Mouse (Mus musculus) ES-E14 (cell line): ENCODE measurements at regions not wholly inside any gene's neighbourhood (a gene's known extent, or its start where the extent isn't known, plus 50 kb on each side); places are given as distances from the start of the nearest gene placed in this dataset.

ENCODE experiments used
- DNase-seq: peaks from one replicate; pipeline ENCODE4 v3.0.0-alpha.2; 2013; ENCODE audit warnings: low read depth, low spot score
- H3K27ac ChIP-seq: 2 replicates; pipeline ENCODE4 v1.5.1; 2012; ENCODE audit warnings: low read depth, mild to moderate bottlenecking, low read length, moderate library complexity, mixed read lengths; ENCODE audit not compliant: poor library complexity, insufficient read depth, severe bottlenecking
- H3K36me3 ChIP-seq: 2 replicates; pipeline ENCODE4 v1.6.1; 2012; ENCODE audit warnings: mild to moderate bottlenecking, low read length, moderate library complexity, mixed read lengths; ENCODE audit not compliant: control insufficient read depth, poor library complexity, insufficient read depth, severe bottlenecking
- H3K4me1 ChIP-seq, 2 experiments: fragments of 150-350 bp in 1 of 2; sonication (generic) in 1 of 2; 2 replicates each; pipeline ENCODE4 v1.6.1; 2012; ENCODE audit warnings: low read length in 2 of 2, mild to moderate bottlenecking in 1 of 2, mixed read lengths in 1 of 2; ENCODE audit not compliant: control insufficient read depth in 2 of 2, insufficient read depth in 2 of 2, poor library complexity in 1 of 2
- H3K4me3 ChIP-seq, 2 experiments: fragments of 150-350 bp in 1 of 2; sonication (generic) in 1 of 2; 2 replicates each; pipeline ENCODE4 v1.5.1; 2012; ENCODE audit warnings: low read length in 2 of 2, low read depth in 1 of 2, mild to moderate bottlenecking in 1 of 2, mixed read lengths in 1 of 2; ENCODE audit not compliant: insufficient read depth in 1 of 2, poor library complexity in 1 of 2, severe bottlenecking in 1 of 2
- H3K9ac ChIP-seq: 2 replicates; pipeline ENCODE4 v1.6.1; 2012; ENCODE audit warnings: low read depth, mild to moderate bottlenecking, low read length, mixed read lengths; ENCODE audit not compliant: poor library complexity, insufficient read depth, severe bottlenecking
- H3K9me3 ChIP-seq: fragments of 150-350 bp; sonication (generic); 2 replicates; pipeline ENCODE4 v1.6.1; 2012; ENCODE audit warnings: low read depth, mild to moderate bottlenecking, low read length; ENCODE audit not compliant: control insufficient read depth, insufficient read depth
- CHD2 ChIP-seq: IDR thresholded peaks from 2 replicates; pipeline ENCODE4 v1.6.1; 2014; ENCODE audit warnings: mild to moderate bottlenecking, low read depth, low read length, inconsistent platforms
- HCFC1 ChIP-seq: IDR thresholded peaks from 2 replicates; pipeline ENCODE4 v1.6.1; 2012; ENCODE audit warnings: low read length, inconsistent platforms, borderline replicate concordance; ENCODE audit not compliant: insufficient read depth
- MAFK ChIP-seq: IDR thresholded peaks from 2 replicates; pipeline ENCODE4 v1.6.1; 2014; ENCODE audit warnings: mild to moderate bottlenecking, low read depth, low read length, inconsistent platforms; ENCODE audit not compliant: insufficient read depth
- ZC3H11A ChIP-seq: IDR thresholded peaks from 2 replicates; pipeline ENCODE4 v1.6.1; 2012; ENCODE audit warnings: low read depth, mild to moderate bottlenecking, inconsistent platforms, low read length, borderline replicate concordance
- ZNF384 ChIP-seq: IDR thresholded peaks from 2 replicates; pipeline ENCODE4 v1.6.1; 2012; ENCODE audit warnings: low read depth, low read length, inconsistent platforms
- in situ Hi-C, 2 experiments: fragments of 600-800 bp; cut with MboI; formaldehyde crosslinking; loops; one replicate each; pipeline ENCODE4 v1.15.1; 2025; ENCODE audit warnings: low sequenced_read_pairs in 2 of 2, inconsistent platforms in 1 of 2; ENCODE audit not compliant: unreplicated experiment in 2 of 2

DNA sequence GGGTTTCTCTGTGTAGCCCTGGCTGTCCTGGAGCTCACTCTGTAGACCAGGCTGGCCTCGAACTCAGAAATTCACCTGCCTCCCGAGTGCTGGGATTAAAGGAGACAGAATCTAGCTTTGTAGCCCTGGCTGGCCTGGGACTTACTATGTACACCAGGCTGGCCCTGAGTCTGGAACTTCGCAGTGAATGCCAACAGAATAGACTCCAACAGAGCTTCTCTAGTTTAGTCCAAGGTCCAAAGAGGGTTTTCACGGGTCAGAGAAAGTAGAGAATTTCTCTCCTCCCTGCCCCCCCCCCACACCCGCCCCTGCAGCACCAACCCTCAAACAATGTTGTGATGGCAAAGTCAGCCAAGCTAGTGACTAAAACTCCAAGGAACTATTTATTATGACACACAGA, 58.1 kb upstream of the Osbpl8 start:
- no peak overlapping the region for H3K9ac ChIP-seq
- H3K27ac ChIP-seq: no peak overlapping the region
- no peak for DNase-seq
- no peak overlapping the region for H3K4me3 ChIP-seq
- H3K4me1 ChIP-seq: peaks cover 0 to 4% of the 10 kb centered on the region in 2 experiments; a peak in 1 of 4 replicates
- no peak for TF ChIP-seq HCFC1
- no peak for TF ChIP-seq ZC3H11A
- no peak for TF ChIP-seq MAFK
- no peak for TF ChIP-seq ZNF384
- no peak for TF ChIP-seq CHD2
- H3K9me3 ChIP-seq: no peaks in the 10 kb centered on the region
- no peaks in the 10 kb centered on the region for H3K36me3 ChIP-seq
- in situ Hi-C loops: loop anchor here in 1 of 2 experiments (10.0 kb wide), 2 partner anchors 132 to 312 kb away; no protein-coding TSS in a partner anchor

DNA sequence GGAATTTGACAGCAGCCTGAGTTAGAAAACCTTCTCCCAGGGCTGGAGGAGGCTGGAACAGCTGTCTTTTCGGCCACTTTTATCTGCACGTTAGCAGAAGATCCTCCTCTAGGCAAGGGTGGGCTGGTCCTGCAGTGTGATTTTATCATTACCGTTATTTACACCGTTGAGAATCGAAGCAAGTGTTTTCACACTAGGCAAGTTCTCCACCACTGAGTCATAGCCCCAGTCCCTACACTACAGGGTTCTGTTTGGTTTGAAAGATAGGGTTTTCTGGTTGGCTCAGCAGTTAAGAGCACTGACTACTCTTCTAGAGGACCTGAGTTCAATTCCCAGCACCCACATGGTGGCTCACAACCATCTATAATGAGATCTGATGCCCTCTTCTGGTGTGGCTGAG, 58.9 kb upstream of the Osbpl8 start:
- H3K27ac ChIP-seq: no peak overlapping the region
- TF ChIP-seq CHD2: no peak
- TF ChIP-seq HCFC1: no peak
- TF ChIP-seq MAFK: no peak
- no peak for TF ChIP-seq ZC3H11A
- TF ChIP-seq ZNF384: no peak
- H3K9me3 ChIP-seq: no peaks in the 10 kb centered on the region
- DNase-seq: no peak
- peaks cover 0 to 4% of the 10 kb centered on the region in 2 experiments; a peak in 1 of 4 replicates for H3K4me1 ChIP-seq
- in situ Hi-C loops: loop anchor here in 1 of 2 experiments (10.0 kb wide), 2 partner anchors 131 to 311 kb away; no protein-coding TSS in a partner anchor
- no peak overlapping the region for H3K9ac ChIP-seq
- H3K36me3 ChIP-seq: no peaks in the 10 kb centered on the region
- no peak overlapping the region for H3K4me3 ChIP-seq

DNA sequence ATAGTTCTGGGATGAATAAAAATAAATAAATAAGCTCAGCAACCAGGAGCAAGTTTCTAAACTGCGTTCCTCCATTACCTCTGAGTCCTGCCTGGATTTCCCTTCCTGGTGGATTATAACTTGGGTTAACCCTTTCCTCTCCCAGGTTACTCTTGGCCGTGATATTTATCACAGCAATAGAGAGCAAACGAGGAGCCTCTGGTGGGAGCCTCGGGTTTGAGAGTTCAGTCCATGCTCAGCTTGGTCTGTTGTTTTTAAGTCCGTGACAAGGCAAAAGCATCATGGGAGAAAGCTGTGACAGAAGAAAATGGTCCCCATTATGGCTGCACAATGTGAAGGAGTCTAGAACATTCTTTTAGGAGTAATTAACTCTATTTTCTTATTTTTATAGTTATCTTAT, 61.0 kb upstream of the Osbpl8 start:
- H3K4me1 ChIP-seq: peaks cover 0 to 4% of the 10 kb centered on the region in 2 experiments; a peak in 1 of 4 replicates
- no peak overlapping the region for H3K9ac ChIP-seq
- H3K36me3 ChIP-seq: no peaks in the 10 kb centered on the region
- DNase-seq: no peak
- in situ Hi-C loops: loop anchor here in 1 of 2 experiments (10.0 kb wide), 2 partner anchors 129 to 309 kb away; no protein-coding TSS in a partner anchor
- no peak for TF ChIP-seq HCFC1
- TF ChIP-seq ZC3H11A: no peak
- no peak for TF ChIP-seq ZNF384
- H3K27ac ChIP-seq: no peak overlapping the region
- no peak overlapping the region for H3K4me3 ChIP-seq
- no peaks in the 10 kb centered on the region for H3K9me3 ChIP-seq

DNA sequence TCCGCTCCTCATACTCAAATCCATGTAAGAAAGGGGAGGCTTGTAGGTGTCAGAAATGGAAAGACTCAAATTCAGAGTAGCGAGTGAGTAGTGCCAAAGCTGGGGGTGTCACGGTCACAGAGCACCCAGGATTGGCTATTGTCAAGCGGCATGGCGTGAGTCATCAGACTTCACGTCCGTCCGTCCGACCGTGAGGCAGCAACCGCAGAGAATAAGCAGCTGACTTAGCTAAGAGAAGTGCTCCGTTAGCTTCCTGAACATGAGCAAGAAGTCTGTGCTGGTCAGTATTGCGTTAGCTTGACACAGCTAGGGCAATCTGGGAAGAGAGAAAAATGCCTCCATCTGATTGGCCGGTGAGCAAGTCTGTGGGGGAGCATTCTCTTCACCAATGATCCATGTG, 61.5 kb upstream of the Osbpl8 start:
- Histone ChIP-seq H3K9ac (no peak overlapping the region), H3K4me1 (peaks cover 0 to 4% of the 10 kb centered on the region in 2 experiments; a peak in 1 of 4 replicates), H3K4me3 (no peak overlapping the region), H3K36me3 (no peaks in the 10 kb centered on the region), H3K27ac (no peak overlapping the region), H3K9me3 (no peaks in the 10 kb centered on the region)
- DNase-seq: no peak
- no peak for TF ChIP-seq ZNF384
- no peak for TF ChIP-seq ZC3H11A
- TF ChIP-seq MAFK: no peak
- no peak for TF ChIP-seq CHD2
- TF ChIP-seq HCFC1: no peak
- in situ Hi-C loops: loop anchor here in 1 of 2 experiments (10.0 kb wide), 2 partner anchors 128 to 308 kb away; no protein-coding TSS in a partner anchor
